Mouse (Mus musculus): ENCODE data around the gene Abi3bp. TPM values are rescaled to one million over a fixed set of nuclear protein-coding genes. Genes with fewer than 3 reads are reported as not detected.

Gene Abi3bp
- total RNA-seq, 1 experiment from 2014 or later = 0.19 TPM

DNA sequence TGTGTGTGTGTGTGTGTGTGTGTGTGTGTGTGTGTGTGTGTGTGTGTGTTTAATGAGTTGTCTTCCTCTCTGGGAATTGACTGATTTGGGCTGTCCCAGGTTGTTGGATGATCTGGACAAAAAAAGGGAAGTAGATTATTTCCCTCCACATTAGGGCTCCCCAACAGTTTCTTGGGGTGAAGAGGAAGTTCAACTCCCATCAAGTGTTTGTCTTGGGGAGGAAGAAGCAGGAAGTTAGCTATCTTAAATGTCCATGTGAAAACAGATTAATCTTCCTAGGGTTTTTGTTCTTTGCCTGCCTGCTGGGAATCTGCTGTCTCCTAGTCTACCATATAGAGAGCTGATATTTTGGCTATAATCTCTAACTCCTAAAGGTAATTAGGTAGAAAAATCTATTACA lies 181.2 kb downstream of the Abi3bp start:
- ATAC-seq (replicated peaks; ENCODE audit: insufficient number of reproducible peaks, low FRiP score, low TSS enrichment, poor library complexity, severe bottlenecking) = no peak

DNA sequence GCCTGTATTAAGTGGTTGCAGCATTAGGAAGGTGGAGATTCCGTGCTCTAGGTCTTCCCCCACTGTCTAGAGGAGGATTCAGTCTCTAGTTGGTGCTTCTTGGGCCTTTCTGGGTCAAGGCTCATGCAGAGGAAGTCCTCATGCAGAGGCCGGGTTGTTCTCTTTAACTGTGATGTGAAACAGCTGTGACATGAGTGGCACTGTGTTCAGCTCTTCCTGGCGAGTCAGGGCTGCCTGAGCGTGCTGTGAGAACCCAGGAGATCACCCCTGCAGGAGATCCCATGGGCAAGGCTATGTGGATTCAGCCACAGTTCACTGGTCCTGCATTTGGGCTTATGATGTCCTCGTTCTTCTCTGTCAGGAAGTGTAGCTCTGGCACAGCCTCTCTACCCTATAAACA lies 191.8 kb downstream of the Abi3bp start:
- ATAC-seq (replicated peaks; ENCODE audit: insufficient number of reproducible peaks, low FRiP score, low TSS enrichment, poor library complexity, severe bottlenecking) = no peak

DNA sequence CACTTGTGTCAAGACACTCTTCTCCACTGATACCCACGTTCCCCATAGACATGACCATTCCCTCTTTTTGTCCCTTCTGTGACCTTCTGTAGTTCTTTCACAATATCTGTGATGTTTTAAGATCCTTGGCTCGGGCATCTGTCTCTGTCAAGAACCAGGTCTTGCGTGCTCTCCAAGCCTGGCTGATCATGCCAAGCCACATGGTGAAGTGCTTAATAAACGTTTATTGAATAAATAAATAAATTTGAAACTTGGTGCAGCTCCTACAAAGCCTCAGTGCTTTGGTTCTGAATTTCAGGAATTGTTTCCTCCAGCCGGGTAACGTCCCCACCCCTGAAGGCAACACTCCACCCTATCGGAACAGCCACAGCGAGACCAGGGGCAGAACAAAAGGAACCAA lies 193.3 kb downstream of the Abi3bp start:
- ATAC-seq (replicated peaks; ENCODE audit: insufficient number of reproducible peaks, low FRiP score, low TSS enrichment, poor library complexity, severe bottlenecking) = no peak

DNA sequence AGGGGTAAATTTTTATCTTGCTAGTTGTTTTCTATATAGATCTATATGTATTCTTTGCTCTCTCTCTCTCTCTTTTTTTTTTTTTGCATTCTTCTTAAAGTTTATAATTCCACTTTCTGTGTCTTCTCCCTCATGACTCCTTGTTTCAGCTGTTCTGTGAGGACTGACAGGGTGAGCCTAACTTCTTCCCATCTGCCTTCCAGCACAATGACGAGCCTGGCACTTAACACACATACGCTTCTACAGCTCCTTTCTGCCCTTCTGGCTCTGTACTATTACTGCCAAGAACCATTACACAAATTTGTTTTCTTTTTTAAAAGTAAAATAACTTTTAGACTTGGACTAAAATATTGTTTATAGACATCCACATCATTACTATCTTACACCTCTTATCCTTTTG lies 195.7 kb downstream of the Abi3bp start:
- ATAC-seq (replicated peaks; ENCODE audit: insufficient number of reproducible peaks, low FRiP score, low TSS enrichment, poor library complexity, severe bottlenecking) = no peak

DNA sequence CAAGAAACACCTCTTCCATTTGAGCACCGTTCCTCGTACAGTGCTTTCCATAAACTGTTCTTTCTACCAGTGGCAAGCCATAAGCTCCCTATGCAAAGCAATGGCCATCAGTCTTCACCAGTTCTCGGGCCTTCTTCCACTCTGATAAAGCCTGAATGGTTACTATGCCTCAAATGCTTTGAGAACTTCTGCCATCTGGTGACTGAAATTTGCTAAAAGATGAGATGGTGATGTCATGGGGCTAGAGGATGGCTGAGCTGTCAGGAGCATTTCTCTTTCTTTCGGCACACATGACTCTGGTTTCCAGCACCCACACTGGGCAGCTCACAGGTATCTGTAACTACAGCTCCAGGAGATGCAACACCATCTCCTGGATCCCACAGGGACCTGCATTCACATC lies 199.5 kb downstream of the Abi3bp start:
- no peak for ATAC-seq (replicated peaks; ENCODE audit: insufficient number of reproducible peaks, low FRiP score, low TSS enrichment, poor library complexity, severe bottlenecking)

DNA sequence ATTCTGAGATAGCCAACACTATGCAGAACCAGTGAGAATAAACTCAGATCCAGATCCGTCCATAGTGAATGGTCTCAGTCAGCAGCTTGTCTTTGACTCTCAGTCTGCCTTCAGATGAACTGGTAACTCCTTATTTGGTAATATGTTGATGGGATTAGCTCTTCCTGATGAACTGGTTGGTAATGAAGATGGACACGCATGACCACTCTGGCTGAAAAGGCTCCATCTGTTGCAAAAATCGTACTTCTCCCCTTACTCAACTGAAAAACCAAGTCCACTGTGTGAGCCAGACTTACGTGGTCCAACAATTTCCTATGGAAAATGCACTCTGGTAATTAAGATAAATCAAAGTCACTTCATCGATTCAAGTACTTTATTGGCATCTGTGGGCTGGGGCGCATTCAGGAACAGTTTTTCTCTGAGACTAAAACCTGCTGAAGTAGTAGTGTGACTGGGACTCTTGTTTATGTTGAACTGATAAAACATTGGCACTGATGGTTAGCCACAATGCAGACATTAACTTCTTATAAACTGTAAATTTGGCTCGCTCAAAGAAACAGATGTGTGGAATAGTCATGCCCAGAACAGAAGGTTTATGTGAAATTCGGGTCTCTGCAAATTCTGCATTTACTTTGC lies 203.4 kb downstream of the Abi3bp start:
- no peak for ATAC-seq (replicated peaks; ENCODE audit: insufficient number of reproducible peaks, low FRiP score, low TSS enrichment, poor library complexity, severe bottlenecking)

DNA sequence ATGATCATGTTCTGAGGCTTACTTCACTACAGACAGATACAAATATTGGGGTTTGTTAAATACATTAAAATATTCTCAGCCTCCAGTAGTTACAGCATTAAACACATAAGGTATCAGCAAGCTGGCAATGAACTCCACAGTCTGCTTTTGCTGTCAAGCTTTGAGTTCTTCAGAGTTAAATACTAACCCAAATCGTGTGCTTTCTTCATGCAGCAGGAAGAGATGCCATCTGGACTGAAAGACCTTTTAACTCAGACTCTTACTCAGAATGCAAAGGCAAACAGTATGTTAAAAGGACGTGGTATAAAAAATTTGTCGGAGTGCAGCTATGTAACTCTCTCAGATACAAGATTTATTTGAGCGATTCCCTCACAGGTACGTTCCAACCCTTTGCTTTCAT lies 209.1 kb downstream of the Abi3bp start:
- ATAC-seq (replicated peaks; ENCODE audit: insufficient number of reproducible peaks, low FRiP score, low TSS enrichment, poor library complexity, severe bottlenecking) = no peak

DNA sequence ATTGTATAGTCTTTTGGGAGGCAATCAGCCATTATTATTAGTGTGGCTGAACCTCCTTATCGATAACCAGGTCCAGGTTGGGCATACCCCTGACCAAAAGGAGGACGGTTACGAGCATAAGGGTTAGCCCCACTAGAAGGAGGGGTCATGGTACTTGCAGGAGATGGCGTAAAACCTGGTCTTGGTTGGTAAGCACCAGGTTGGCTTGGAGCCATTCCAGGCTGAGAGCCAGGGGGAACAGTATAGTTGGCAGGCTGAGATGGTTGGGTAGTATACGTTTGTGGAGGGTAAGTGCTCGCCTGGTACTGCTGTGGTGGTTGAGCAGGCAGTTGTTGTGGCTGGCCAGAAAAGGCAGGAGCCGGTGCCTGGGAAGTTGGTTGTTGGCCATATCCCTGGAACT lies 213.0 kb downstream of the Abi3bp start:
- ATAC-seq (replicated peaks; ENCODE audit: insufficient number of reproducible peaks, low FRiP score, low TSS enrichment, poor library complexity, severe bottlenecking) = no peak

DNA sequence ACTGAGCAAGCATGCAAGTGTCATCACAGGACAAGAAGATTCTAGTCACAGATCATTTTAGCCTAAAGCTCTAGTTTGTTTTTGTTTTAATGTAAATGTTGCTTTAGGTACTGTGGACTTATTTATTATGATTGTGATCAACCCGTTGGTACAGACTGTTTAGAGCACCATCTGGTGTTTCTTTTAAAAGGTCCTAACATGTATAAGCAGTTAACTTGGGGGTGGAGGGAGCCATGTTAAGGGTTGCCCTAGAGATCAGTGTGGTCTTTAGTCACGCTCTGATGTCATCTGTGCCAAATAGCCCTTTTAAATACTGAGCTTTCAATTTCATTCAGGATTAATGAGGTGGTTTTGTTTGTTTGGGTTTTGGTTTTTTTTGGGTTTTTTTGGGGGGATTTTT lies 218.8 kb downstream of the Abi3bp start:
- no peak for ATAC-seq (replicated peaks; ENCODE audit: insufficient number of reproducible peaks, low FRiP score, low TSS enrichment, poor library complexity, severe bottlenecking)

DNA sequence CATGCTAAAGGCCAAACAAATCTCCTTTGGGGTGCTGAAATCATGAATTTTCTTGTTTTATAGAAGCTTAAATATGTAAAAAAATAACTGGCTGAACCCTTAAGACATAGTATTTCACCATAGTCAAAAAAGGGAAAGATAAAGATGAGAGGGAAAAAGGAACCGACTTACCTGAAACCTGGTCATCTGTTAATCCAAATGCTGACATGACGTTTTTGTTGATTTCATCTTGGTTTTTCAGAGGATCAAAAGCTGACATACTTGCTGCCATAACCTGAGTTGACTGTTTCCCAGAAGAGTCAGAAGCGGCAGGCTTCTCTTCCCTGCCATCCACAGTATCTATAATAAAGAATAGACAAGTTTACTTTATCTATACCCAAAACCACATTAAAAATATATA lies 223.2 kb downstream of the Abi3bp start:
- no peak for ATAC-seq (replicated peaks; ENCODE audit: insufficient number of reproducible peaks, low FRiP score, low TSS enrichment, poor library complexity, severe bottlenecking)

DNA sequence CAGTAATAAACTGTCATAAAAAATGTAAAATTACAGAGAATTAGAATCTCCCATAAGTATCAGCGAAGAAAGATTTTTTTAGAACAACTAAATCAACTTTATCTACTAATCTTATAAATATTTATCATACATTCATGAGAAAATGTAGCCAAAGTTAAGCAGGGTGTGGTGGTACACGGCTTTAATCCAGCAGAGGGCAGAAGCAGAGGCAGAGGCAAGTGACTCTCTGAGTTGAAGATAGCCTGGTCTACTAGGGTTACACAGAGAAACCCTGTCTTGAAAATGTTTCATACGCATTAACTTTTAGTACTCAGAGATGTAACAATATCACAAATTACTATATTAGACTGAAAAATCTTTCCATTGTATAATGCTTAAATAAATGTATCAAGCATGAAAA lies 228.1 kb downstream of the Abi3bp start:
- no peak for ATAC-seq (replicated peaks; ENCODE audit: insufficient number of reproducible peaks, low FRiP score, low TSS enrichment, poor library complexity, severe bottlenecking)

DNA sequence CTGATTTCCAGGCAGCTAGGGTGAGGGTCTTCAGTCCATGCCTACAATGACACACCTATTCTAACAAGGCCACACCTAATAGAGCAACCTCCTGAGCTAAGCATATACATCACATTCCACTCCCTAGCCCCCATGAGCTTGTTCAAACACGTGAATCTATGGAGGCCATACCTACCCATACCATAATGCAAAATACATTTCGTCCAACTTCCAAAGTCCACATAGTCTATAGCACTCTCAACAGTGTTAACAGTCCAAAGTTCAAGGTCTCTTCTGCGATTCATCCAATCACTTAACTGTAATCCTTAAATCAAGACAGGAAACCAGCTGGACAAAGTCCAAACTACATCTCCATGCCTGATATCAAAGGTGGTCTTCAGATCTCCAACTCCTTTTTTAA lies 232.4 kb downstream of the Abi3bp start:
- no peak for ATAC-seq (replicated peaks; ENCODE audit: insufficient number of reproducible peaks, low FRiP score, low TSS enrichment, poor library complexity, severe bottlenecking)

DNA sequence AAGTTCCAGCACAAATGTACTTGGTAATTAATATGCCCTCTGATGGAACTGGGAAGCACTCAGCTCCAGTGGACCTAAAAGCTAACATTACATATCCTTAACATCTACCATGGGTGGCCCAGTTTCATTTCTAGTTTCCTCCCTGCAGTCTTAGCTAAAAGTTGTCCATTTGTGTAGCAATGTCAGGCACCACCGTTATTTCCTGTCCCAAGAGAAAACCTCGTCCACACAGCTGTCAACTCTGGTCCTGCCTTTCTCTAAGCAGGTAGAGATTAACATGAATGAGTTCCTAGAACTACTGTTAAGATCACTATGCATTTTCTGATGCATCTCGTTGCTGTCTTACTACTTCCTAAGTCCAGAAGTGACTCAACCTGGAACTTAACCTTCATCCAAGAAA lies 237.9 kb downstream of the Abi3bp start:
- no peak for ATAC-seq (replicated peaks; ENCODE audit: insufficient number of reproducible peaks, low FRiP score, low TSS enrichment, poor library complexity, severe bottlenecking)

DNA sequence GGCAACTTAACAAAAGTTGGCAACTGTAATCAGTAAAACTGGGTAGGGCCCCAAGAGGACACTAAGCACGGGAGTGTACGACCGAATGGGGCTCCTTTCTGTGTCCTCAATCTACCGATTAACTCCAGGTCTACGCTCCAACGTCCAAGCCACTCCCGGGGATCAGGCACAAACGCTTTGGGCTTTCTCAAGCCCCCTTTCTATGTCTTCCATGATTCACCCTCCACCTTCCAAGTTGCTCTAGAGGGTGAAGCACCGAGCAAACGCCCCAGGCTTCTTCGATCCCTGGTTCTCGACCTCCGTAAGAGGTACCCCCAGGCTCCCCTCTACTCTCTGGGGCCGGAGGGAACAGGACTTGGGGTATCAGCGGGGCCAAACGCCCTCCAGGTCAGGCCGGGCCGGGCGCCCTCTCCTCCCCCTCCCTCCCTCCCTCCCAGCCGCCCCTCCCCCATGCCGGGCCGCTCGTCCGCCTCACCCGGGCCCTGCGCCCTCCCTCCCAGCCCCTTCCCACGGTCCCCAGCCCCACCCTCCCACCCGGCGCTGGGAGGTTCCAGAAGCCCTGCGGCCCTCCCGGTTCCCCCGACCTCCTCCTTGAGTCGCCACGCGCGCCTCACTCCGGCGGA lies 239.0 kb downstream of the Abi3bp start:
- ATAC-seq (replicated peaks; ENCODE audit: insufficient number of reproducible peaks, low FRiP score, low TSS enrichment, poor library complexity, severe bottlenecking) = no peak

DNA sequence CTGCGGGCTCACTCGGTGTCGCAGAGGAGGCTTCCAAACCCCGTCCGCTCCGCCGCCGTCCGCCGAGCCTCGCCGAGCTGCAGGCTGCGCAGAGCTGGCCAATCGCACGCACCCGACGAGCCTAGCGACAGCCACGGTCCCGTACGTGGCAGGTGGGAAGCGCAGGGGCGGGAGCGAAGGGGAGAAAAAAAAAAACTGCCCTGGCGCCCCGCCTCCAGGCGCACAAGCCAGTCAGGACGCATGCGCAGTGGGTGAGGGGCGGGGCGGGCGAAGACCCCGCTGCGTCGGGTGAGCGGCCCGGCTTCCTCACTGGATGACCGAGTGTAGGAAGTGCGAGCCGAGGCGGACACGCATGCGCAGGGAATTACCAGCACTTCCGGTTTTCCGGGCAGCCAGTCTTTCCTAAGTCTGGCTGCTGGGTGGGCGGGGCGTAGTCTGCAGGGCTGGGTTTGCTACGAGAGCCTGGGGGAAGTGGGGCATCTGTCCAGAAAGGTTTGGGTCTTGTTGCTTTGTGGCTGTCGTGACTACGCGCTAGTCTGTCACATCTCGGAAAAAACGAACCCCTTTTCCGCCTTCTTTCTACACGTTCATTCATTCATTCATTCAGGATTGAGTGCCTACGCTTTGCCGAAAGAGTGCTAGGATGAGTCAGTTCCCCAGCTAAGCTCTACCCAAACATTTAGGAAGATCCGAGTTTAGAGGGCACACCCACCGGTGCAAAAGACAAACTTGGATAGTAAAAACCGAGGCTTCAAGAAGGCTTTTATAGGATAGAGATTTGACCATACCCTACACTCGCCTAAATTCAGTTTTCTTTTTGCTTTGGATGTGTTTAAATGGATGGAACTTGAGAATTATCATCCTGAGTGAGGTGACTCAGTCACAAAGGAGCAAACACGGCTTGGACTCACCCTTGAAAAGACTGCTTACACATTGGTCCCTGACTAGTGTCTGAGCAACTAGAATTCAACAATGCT lies 239.8 kb downstream of the Abi3bp start, which contains the start of gene Tfg:
Tfg (minus strand) TSS at position 227 of the 977 bp plus-strand sequence.
- peak; percentile 92 for ATAC-seq (replicated peaks; ENCODE audit: insufficient number of reproducible peaks, low FRiP score, low TSS enrichment, poor library complexity, severe bottlenecking)

DNA sequence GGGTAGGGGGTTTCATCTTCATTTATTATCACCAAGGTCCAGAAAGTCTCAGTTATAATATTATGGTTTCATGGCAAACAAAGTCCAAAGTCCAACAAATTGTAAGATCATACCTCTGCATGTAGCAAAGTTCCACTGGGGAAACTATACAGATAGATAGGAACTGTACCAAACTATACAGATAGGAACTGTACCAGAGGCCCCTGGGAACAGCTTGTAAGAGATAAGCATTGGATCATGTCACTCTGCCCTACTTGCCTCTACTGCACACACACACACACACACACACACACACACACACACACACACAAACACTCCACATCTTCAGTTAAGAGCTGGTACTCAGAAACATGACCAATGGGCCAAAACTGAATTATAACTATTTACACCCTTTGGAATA lies 241.4 kb downstream of the Abi3bp start:
- ATAC-seq (replicated peaks; ENCODE audit: insufficient number of reproducible peaks, low FRiP score, low TSS enrichment, poor library complexity, severe bottlenecking) = no peak

DNA sequence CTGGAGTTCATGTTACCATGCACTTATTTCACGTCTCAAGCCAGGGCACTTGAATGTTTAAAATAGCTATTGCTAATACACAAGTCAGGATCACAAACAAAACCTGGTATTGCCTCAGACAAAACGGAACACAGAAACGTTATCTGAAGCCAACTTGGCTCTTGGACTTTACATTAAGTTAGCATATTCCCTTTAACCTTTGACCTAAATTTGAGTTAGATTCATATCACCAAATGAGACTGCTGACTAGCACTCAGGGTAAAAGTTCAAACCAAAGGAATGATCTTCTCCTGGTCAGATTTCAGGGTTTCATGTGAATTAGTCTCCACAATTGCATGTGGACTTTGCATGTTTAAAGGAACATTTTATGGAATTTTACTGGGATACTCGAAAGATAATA lies 244.7 kb downstream of the Abi3bp start:
- no peak for ATAC-seq (replicated peaks; ENCODE audit: insufficient number of reproducible peaks, low FRiP score, low TSS enrichment, poor library complexity, severe bottlenecking)

DNA sequence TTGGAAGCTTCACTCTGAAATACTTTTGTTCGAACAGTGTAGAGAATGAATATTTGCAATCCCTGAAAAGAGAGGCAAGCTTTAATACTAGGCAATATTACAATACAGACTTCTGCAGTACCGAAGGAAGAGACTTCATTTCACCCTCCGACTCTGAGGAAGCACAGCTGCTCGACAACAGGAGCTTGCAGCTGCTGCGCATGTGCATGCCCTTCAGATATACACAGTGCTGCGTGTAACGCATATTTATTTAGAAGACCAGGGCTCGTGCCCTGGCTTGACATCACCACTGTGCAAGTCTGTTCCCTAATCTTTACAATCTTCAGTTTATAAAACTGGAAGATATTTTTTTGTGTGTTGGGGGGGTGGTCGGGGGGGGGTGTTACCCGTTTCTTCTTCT lies 247.2 kb downstream of the Abi3bp start:
- ATAC-seq (replicated peaks; ENCODE audit: insufficient number of reproducible peaks, low FRiP score, low TSS enrichment, poor library complexity, severe bottlenecking) = no peak

DNA sequence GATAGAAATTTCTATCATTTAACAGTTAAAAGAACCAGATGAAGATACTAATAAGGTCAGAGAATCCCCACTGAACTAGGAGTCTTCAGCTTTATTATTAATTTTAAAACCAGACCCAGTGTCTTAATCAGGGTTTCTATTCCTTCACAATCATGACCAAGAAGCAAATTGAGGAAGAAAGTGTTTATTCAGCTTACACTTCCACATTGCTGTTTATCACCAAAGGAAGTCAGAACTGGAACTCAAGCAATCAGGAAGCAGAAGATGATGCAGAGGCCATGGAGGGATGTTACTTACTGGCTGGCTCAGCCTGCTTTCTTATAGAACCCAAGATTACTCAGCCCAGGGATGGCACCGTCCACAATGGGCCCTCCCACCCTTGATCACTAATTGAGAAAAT lies 251.4 kb downstream of the Abi3bp start:
- no peak for ATAC-seq (replicated peaks; ENCODE audit: insufficient number of reproducible peaks, low FRiP score, low TSS enrichment, poor library complexity, severe bottlenecking)
